Mouse (Mus musculus) small intestine, adult 2 months (tissue): Measurements from ENCODE around the gene Cadps. TPM values are rescaled to one million over a fixed set of nuclear protein-coding genes. Genes with fewer than 3 reads are reported as not detected.

Experiments
- H3K27ac ChIP-seq: fragments of 200-500 bp; 2 replicates; pipeline ENCODE4 v1.5.1; 2012; ENCODE audit warnings: low read depth, low read length, control low read depth, inconsistent platforms; ENCODE audit not compliant: insufficient read depth
- H3K27me3 ChIP-seq: fragments of 200-500 bp; 2 replicates; pipeline ENCODE4 v1.6.1; 2012; ENCODE audit warnings: mild to moderate bottlenecking, moderate library complexity, low read length, inconsistent platforms; ENCODE audit not compliant: control insufficient read depth, insufficient read depth
- H3K36me3 ChIP-seq: fragments of 200-500 bp; 2 replicates; pipeline ENCODE4 v1.6.1; 2012; ENCODE audit warnings: mild to moderate bottlenecking, low read length, control low read depth, inconsistent platforms; ENCODE audit not compliant: control insufficient read depth, insufficient read depth
- H3K4me1 ChIP-seq: fragments of 200-500 bp; 2 replicates; pipeline ENCODE4 v1.6.1; 2012; ENCODE audit warnings: low read length, inconsistent platforms, mixed read lengths; ENCODE audit not compliant: control insufficient read depth, insufficient read depth, insufficient read length
- H3K4me3 ChIP-seq: fragments of 200-500 bp; 2 replicates; pipeline ENCODE4 v1.5.1; 2012; ENCODE audit warnings: low read depth, mild to moderate bottlenecking, control low read depth, inconsistent platforms, low read length, moderate library complexity
- CTCF ChIP-seq: fragments of 200-500 bp; IDR thresholded peaks from 2 replicates; pipeline ENCODE4 v1.5.1; 2012; ENCODE audit warnings: low read depth, mild to moderate bottlenecking, control low read depth, inconsistent platforms, low read length, moderate library complexity, mixed read lengths; ENCODE audit not compliant: insufficient replicate concordance, insufficient read length; ENCODE audit errors: extremely low read depth
- POLR2A ChIP-seq: fragments of 200-500 bp; IDR thresholded peaks from 2 replicates; pipeline ENCODE4 v1.6.1; 2012; ENCODE audit warnings: low read depth, mild to moderate bottlenecking, control low read depth, inconsistent platforms, low read length, moderate library complexity
- WGBS: fragments of 180-500 bp; shearing (Covaris S2); methylation state at CpG from one replicate; pipeline ENCODE4 v1.1.7; 2018; 5-methylcytosine and 5-hydroxymethylcytosine counted together
- polyA plus RNA-seq: library from polyadenylated mRNA; depleted of rRNA; stranded (reverse); fragments of >200 nt; gene quantifications from 2 replicates; pipeline ENCODE4 v1.2.3, GENCODE M21; 2012

Gene Cadps
- polyA plus RNA-seq, 1 experiment: 0.41 TPM

GRCm38 (mm10) chr14:12637121-12637754, 185.6 kb downstream of the Cadps start:
- H3K36me3 ChIP-seq: no peaks in the 10 kb centered on the region
- no peak overlapping the region for H3K4me3 ChIP-seq
- no peak for TF ChIP-seq CTCF
- TF ChIP-seq POLR2A: no peak
- H3K4me1 ChIP-seq: no peaks in the 10 kb centered on the region
- H3K27me3 ChIP-seq: no peaks in the 10 kb centered on the region
- no peak overlapping the region for H3K27ac ChIP-seq
- WGBS: 26% methylated on average over 7 of the region's 7 CpGs

GRCm38 (mm10) chr14:12624256-12625130, 198.4 kb downstream of the Cadps start:
- Histone ChIP-seq H3K27me3 (no peaks in the 10 kb centered on the region), H3K36me3 (no peaks in the 10 kb centered on the region), H3K27ac (no peak overlapping the region), H3K4me1 (no peaks in the 10 kb centered on the region), H3K4me3 (no peak overlapping the region)
- 69% methylated on average over 11 of the region's 11 CpGs for WGBS
- TF ChIP-seq CTCF (no peak), POLR2A (no peak)

- Histone ChIP-seq H3K27ac (no peak overlapping the region), H3K4me3 (no peak overlapping the region), H3K27me3 (no peaks in the 10 kb centered on the region), H3K36me3 (no peaks in the 10 kb centered on the region), H3K4me1 (no peaks in the 10 kb centered on the region)
- no peak for TF ChIP-seq POLR2A
- no peak for TF ChIP-seq CTCF
- WGBS: 66% methylated on average over 4 of the region's 4 CpGs
Observed at GRCm38 (mm10) chr14:12607025-12607424, 215.9 kb downstream of the Cadps start.

- H3K4me1 ChIP-seq: no peaks in the 10 kb centered on the region
- no peaks in the 10 kb centered on the region for H3K36me3 ChIP-seq
- no peaks in the 10 kb centered on the region for H3K27me3 ChIP-seq
- no peak overlapping the region for H3K4me3 ChIP-seq
- WGBS: 73% methylated on average over 4 of the region's 4 CpGs
- H3K27ac ChIP-seq: no peak overlapping the region
- no peak for TF ChIP-seq CTCF
- no peak for TF ChIP-seq POLR2A
Observed at GRCm38 (mm10) chr14:12606202-12606601, 216.7 kb downstream of the Cadps start.

GRCm38 (mm10) chr14:12602080-12602479, 220.8 kb downstream of the Cadps start:
- H3K27me3 ChIP-seq: no peaks in the 10 kb centered on the region
- H3K27ac ChIP-seq: no peak overlapping the region
- H3K4me1 ChIP-seq: no peaks in the 10 kb centered on the region
- TF ChIP-seq POLR2A: no peak
- TF ChIP-seq CTCF: no peak
- H3K4me3 ChIP-seq: no peak overlapping the region
- H3K36me3 ChIP-seq: no peaks in the 10 kb centered on the region
- 82% methylated on average over 2 of the region's 2 CpGs for WGBS

GRCm38 (mm10) chr14:12595326-12595725, 227.6 kb downstream of the Cadps start:
- Histone ChIP-seq H3K4me1 (no peaks in the 10 kb centered on the region), H3K27me3 (no peaks in the 10 kb centered on the region), H3K27ac (no peak overlapping the region), H3K4me3 (no peak overlapping the region), H3K36me3 (no peaks in the 10 kb centered on the region)
- no peak for TF ChIP-seq CTCF
- no peak for TF ChIP-seq POLR2A
- WGBS: 55% methylated on average over 4 of the region's 4 CpGs

- no peaks in the 10 kb centered on the region for H3K4me1 ChIP-seq
- TF ChIP-seq POLR2A (no peak), CTCF (no peak)
- WGBS: 74% methylated on average over 5 of the region's 5 CpGs
- no peak overlapping the region for H3K27ac ChIP-seq
- no peak overlapping the region for H3K4me3 ChIP-seq
- H3K27me3 ChIP-seq: no peaks in the 10 kb centered on the region
- H3K36me3 ChIP-seq: no peaks in the 10 kb centered on the region
Observed at GRCm38 (mm10) chr14:12592472-12593075, 230.3 kb downstream of the Cadps start.
